Mouse (Mus musculus): ENCODE results near the gene Nphs1. TPM values are rescaled to one million over a fixed set of nuclear protein-coding genes. Genes with fewer than 3 reads are reported as not detected.

The Nphs1 gene
- total and polyA plus RNA-seq, 3 experiments: 1.0 to 2.4 TPM; not detected in 1

- H3K27ac ChIP-seq (ENCODE audit: insufficient read depth, low read depth): peak overlapping the region; percentile 61; the same call in 1 of the 2 replicates
- dilution Hi-C loops (cut with MboI; ENCODE audit: extremely low pct_ligation_motif_present, extremely low pct_unique_long_range_greater_than_20kb, low sequenced_read_pairs): no loop called here
- H3K4me3 ChIP-seq (replicated peaks in 1 of 3; ENCODE audit: low read depth in 2 of 3, low read length in 2 of 3, poor library complexity in 1 of 3): peak overlapping the region; percentile 85 to 93 (median 92)
- H3K27me3 ChIP-seq (replicated peaks): no peaks in the 10 kb centered on the region
- no peak for DNase-seq (ENCODE audit: extremely low read depth)
- peaks cover 9 to 66% of the 10 kb centered on the region in 2 experiments for H3K4me1 ChIP-seq (ENCODE audit: control insufficient read depth in 1 of 2, insufficient read depth in 2 of 2)
- TF ChIP-seq KAT2A (IDR thresholded peaks at IDR 0.05; ENCODE audit: insufficient replicate concordance, low read length) (no peak), MXI1 (IDR thresholded peaks at IDR 0.05; ENCODE audit: low read depth, low read length) (peak; percentile 60; the same call in 1 of the 2 replicates), HCFC1 (IDR thresholded peaks at IDR 0.05; ENCODE audit: low read depth, low read length) (peak; percentile 76), E2F4 (IDR thresholded peaks at IDR 0.05; ENCODE audit: insufficient replicate concordance, low read depth, low read length) (no peak), MAZ (IDR thresholded peaks at IDR 0.05; ENCODE audit: low read depth, low read length) (no peak), TCF12 (IDR thresholded peaks at IDR 0.05; ENCODE audit: low read depth, low read length) (0 out of 2 replicates have a peak, but pooled peaks have one; percentile 8), POLR2AphosphoS2 (IDR thresholded peaks at IDR 0.05; ENCODE audit: low read depth, low read length) (no peak), USF1 (IDR thresholded peaks at IDR 0.05; ENCODE audit: low read depth, low read length) (no peak), SIN3A (IDR thresholded peaks at IDR 0.05; ENCODE audit: low read length) (no peak), BHLHE40 (IDR thresholded peaks at IDR 0.05; ENCODE audit: low read depth, low read length) (no peak), MAX (IDR thresholded peaks at IDR 0.05; ENCODE audit: low read length) (no peak), CTCF (conservative IDR thresholded peaks at IDR 0.05 in 1 of 2, IDR thresholded peaks at IDR 0.05 in 1 of 2; ENCODE audit: low read depth in 2 of 2, low read length in 2 of 2) (no peak), ZNF384 (IDR thresholded peaks at IDR 0.05; ENCODE audit: low read depth, low read length) (no peak), EP300 (IDR thresholded peaks at IDR 0.05; ENCODE audit: low read length) (no peak), MYC (IDR thresholded peaks at IDR 0.05; ENCODE audit: low read depth, low read length) (no peak), ETS1 (conservative IDR thresholded peaks at IDR 0.05; ENCODE audit: low read depth, low read length) (no peak), CHD1 (IDR thresholded peaks at IDR 0.05; ENCODE audit: low read depth, low read length) (no peak), NELFE (IDR thresholded peaks at IDR 0.05; ENCODE audit: low read depth, low read length) (no peak; the same call in 1 of the 2 replicates), USF2 (conservative IDR thresholded peaks at IDR 0.05; ENCODE audit: low read depth, low read length) (no peak), IRF4 (IDR thresholded peaks at IDR 0.05; ENCODE audit: low read depth, low read length) (no peak), JUND (conservative IDR thresholded peaks at IDR 0.05; ENCODE audit: low read depth, low read length) (no peak), ELF1 (IDR thresholded peaks at IDR 0.05; ENCODE audit: low read depth, low read length) (no peak)
- H3K79me2 ChIP-seq (replicated peaks; ENCODE audit: control insufficient read depth, extremely low read depth, insufficient read depth, poor library complexity, severe bottlenecking): peaks cover 22% of the 10 kb centered on the region
- H3K36me3 ChIP-seq (replicated peaks in 1 of 2; ENCODE audit: control insufficient read depth in 1 of 2, insufficient read depth in 1 of 2, low read length in 1 of 2): peaks cover 42 to 60% of the 10 kb centered on the region in 2 experiments
- in situ Hi-C loops (cut with MboI; ENCODE audit: low pct_ligation_motif_present, low pct_unique_long_range_greater_than_20kb, low sequenced_read_pairs): no loop called here
- H3K4me2 ChIP-seq (ENCODE audit: insufficient read depth, low read depth, poor library complexity, severe bottlenecking): peak overlapping the region; percentile 82
- peaks cover 8% of the 10 kb centered on the region for H3K9me3 ChIP-seq (replicated peaks; ENCODE audit: low read length)
- peak overlapping the region; percentile 85 for H3K9ac ChIP-seq (ENCODE audit: insufficient read depth, low read depth)
These were observed 35.0 kb upstream of the Nphs1 start for GRCm38 (mm10) chr7:30423071-30423641.

Data from CH12.LX (cell line).